22 mouse cellular contexts compared by ENCODE assay signal in genomic region chr6:111815150-111815549, GRCm38 (mm10).
A peak's percentile ranks its signal among the peaks of the same experiment; 100 is the strongest.
DNase-seq lines count a peak whose midpoint lies in the region; ATAC-seq and TF ChIP-seq lines count a peak whose summit lies in the region.
"Had no signal": no experiment of that assay in that cellular context is flagged by ENCODE, and none has a peak within 500 bp of the region (broad histone marks: within the 10 kb centered on the region; RNA-seq: fewer than 3 reads in every experiment).

No protein-coding gene starts in this region.

- no peak for ATAC-seq in midbrain, embryonic 11.5 days (ENCODE audit: low FRiP score)
- ATAC-seq in midbrain, postnatal 0 days (ENCODE audit: low FRiP score): no peak
- no peak for ATAC-seq in frontal cortex, adult (ENCODE audit: low TSS enrichment)
- ATAC-seq in monocyte, adult 5-6 weeks (replicated peaks; ENCODE audit: insufficient number of reproducible peaks, low FRiP score, low TSS enrichment, poor library complexity, severe bottlenecking): no peak
- ATAC-seq: activated CD4-positive, CD25-positive, alpha-beta regulatory T cell, adult 4 months; forebrain, embryonic 15.5 days; Patski had no signal

- 0 out of 2 replicates have a peak, but pooled peaks cover 2% of the 10 kb centered on the region for H3K4me1 ChIP-seq in midbrain, embryonic 11.5 days (ENCODE audit: control insufficient read depth, insufficient read depth, low read length)
- no peaks in the 10 kb centered on the region for H3K4me1 ChIP-seq in midbrain, postnatal 0 days (ENCODE audit: insufficient read depth, low read length)
- H3K4me1 ChIP-seq: embryonic facial prominence, embryonic 15.5 days; forebrain, embryonic 10.5 days; forebrain, embryonic 15.5 days; heart, embryonic 13.5 days had no signal

- no peak overlapping the region for H3K4me3 ChIP-seq in midbrain, embryonic 11.5 days (ENCODE audit: low read depth, low read length)
- no peak overlapping the region for H3K4me3 ChIP-seq in midbrain, postnatal 0 days (ENCODE audit: low read depth, low read length)
- H3K4me3 ChIP-seq: embryonic facial prominence, embryonic 15.5 days; erythroblast, embryonic 14.5 days; forebrain, embryonic 10.5 days; forebrain, embryonic 15.5 days; gastrocnemius, adult 2 months; heart, embryonic 13.5 days had no signal

- H3K4me2 ChIP-seq in midbrain, embryonic 11.5 days: no peak overlapping the region
- H3K4me2 ChIP-seq in midbrain, postnatal 0 days (ENCODE audit: low read depth, low read length, poor library complexity, severe bottlenecking): no peak overlapping the region
- H3K4me2 ChIP-seq: embryonic facial prominence, embryonic 15.5 days; forebrain, embryonic 15.5 days; heart, embryonic 13.5 days; hindbrain, embryonic 14.5 days had no signal

- no peak overlapping the region for H3K27ac ChIP-seq in midbrain, embryonic 11.5 days (ENCODE audit: low read depth, low read length)
- H3K27ac ChIP-seq in midbrain, postnatal 0 days (ENCODE audit: low read depth, low read length): no peak overlapping the region
- H3K27ac ChIP-seq: embryonic facial prominence, embryonic 15.5 days; forebrain, embryonic 10.5 days; forebrain, embryonic 15.5 days; gastrocnemius, adult 2 months; heart, embryonic 13.5 days; hindbrain, embryonic 14.5 days had no signal

- no peaks in the 10 kb centered on the region for H3K36me3 ChIP-seq in midbrain, embryonic 11.5 days (ENCODE audit: control insufficient read depth, insufficient read depth, low read length)
- H3K36me3 ChIP-seq in midbrain, postnatal 0 days (ENCODE audit: insufficient read depth, low read length): no peaks in the 10 kb centered on the region
- H3K36me3 ChIP-seq: embryonic facial prominence, embryonic 15.5 days; forebrain, embryonic 10.5 days; forebrain, embryonic 15.5 days; heart, embryonic 13.5 days had no signal

- DNase-seq in midbrain, embryonic 11.5 days (ENCODE audit: low spot score, missing footprints): peak; percentile 78
- no peak for DNase-seq in midbrain, postnatal 0 days (ENCODE audit: low spot score)
- DNase-seq in layer of hippocampus, adult 11-12 months (ENCODE audit: low spot score): peak; percentile 54
- DNase-seq in layer of hippocampus, adult 9-10 months (ENCODE audit: low spot score): peak; percentile 55
- peak; percentile 59 to 62 for DNase-seq in layer of hippocampus, postnatal 36 days
- DNase-seq in spleen, postnatal 14 days (ENCODE audit: low spot score in 2 of 2): no peak
- DNase-seq: adrenal gland, postnatal 14 days; cerebellum, adult 2 months; gastrocnemius, adult 2 months; gastrocnemius, postnatal 25 days; heart, postnatal 4 days had no signal

- H3K27me3 ChIP-seq in midbrain, embryonic 11.5 days (ENCODE audit: control insufficient read depth, insufficient read depth, low read length): no peaks in the 10 kb centered on the region
- no peaks in the 10 kb centered on the region for H3K27me3 ChIP-seq in midbrain, postnatal 0 days (ENCODE audit: insufficient read depth, low read length)
- H3K27me3 ChIP-seq: CH12.LX; embryonic facial prominence, embryonic 15.5 days; forebrain, embryonic 15.5 days; heart, embryonic 13.5 days; Patski had no signal

- H3K9me3 ChIP-seq in midbrain, embryonic 11.5 days (ENCODE audit: control insufficient read depth, low read length): no peaks in the 10 kb centered on the region; the same call in 1 of the 2 replicates
- no peaks in the 10 kb centered on the region for H3K9me3 ChIP-seq in midbrain, postnatal 0 days (ENCODE audit: low read length)
- H3K9me3 ChIP-seq: forebrain, embryonic 15.5 days had no signal

- TF ChIP-seq CTCF in midbrain, postnatal 0 days (IDR thresholded peaks at IDR 0.05): no peak

- H3K9ac ChIP-seq in midbrain, embryonic 11.5 days (ENCODE audit: low read length): no peak overlapping the region
- no peak overlapping the region for H3K9ac ChIP-seq in midbrain, postnatal 0 days (replicated peaks; ENCODE audit: low read length, poor library complexity, severe bottlenecking)
- H3K9ac ChIP-seq: embryonic facial prominence, embryonic 15.5 days; forebrain, embryonic 15.5 days; heart, embryonic 13.5 days; hindbrain, embryonic 14.5 days had no signal

Comparison
In these comparisons a context has a peak if more than half of its experiments do, and no peak if none do; other contexts are left out.
1. DNase-seq: peak in midbrain, embryonic 11.5 days (single experiment), layer of hippocampus, adult 11-12 months (single experiment), layer of hippocampus, adult 9-10 months (single experiment) and layer of hippocampus, postnatal 36 days (2 of 2); none in midbrain, postnatal 0 days (single experiment) and spleen, postnatal 14 days (0 of 2).